Mouse (Mus musculus) small intestine, adult 2 months (tissue): ENCODE results near the gene Alpl. TPM values are rescaled to one million over a fixed set of nuclear protein-coding genes. Genes with fewer than 3 reads are reported as not detected.

Source experiments
- H3K27ac ChIP-seq: fragments of 200-500 bp; 2 replicates; pipeline ENCODE4 v1.5.1; 2012; ENCODE audit warnings: low read depth, low read length, control low read depth, inconsistent platforms; ENCODE audit not compliant: insufficient read depth
- H3K27me3 ChIP-seq: fragments of 200-500 bp; 2 replicates; pipeline ENCODE4 v1.6.1; 2012; ENCODE audit warnings: mild to moderate bottlenecking, moderate library complexity, low read length, inconsistent platforms; ENCODE audit not compliant: control insufficient read depth, insufficient read depth
- H3K36me3 ChIP-seq: fragments of 200-500 bp; 2 replicates; pipeline ENCODE4 v1.6.1; 2012; ENCODE audit warnings: mild to moderate bottlenecking, low read length, control low read depth, inconsistent platforms; ENCODE audit not compliant: control insufficient read depth, insufficient read depth
- H3K4me1 ChIP-seq: fragments of 200-500 bp; 2 replicates; pipeline ENCODE4 v1.6.1; 2012; ENCODE audit warnings: low read length, inconsistent platforms, mixed read lengths; ENCODE audit not compliant: control insufficient read depth, insufficient read depth, insufficient read length
- H3K4me3 ChIP-seq: fragments of 200-500 bp; 2 replicates; pipeline ENCODE4 v1.5.1; 2012; ENCODE audit warnings: low read depth, mild to moderate bottlenecking, control low read depth, inconsistent platforms, low read length, moderate library complexity
- CTCF ChIP-seq: fragments of 200-500 bp; IDR thresholded peaks from 2 replicates; pipeline ENCODE4 v1.5.1; 2012; ENCODE audit warnings: low read depth, mild to moderate bottlenecking, control low read depth, inconsistent platforms, low read length, moderate library complexity, mixed read lengths; ENCODE audit not compliant: insufficient replicate concordance, insufficient read length; ENCODE audit errors: extremely low read depth
- POLR2A ChIP-seq: fragments of 200-500 bp; IDR thresholded peaks from 2 replicates; pipeline ENCODE4 v1.6.1; 2012; ENCODE audit warnings: low read depth, mild to moderate bottlenecking, control low read depth, inconsistent platforms, low read length, moderate library complexity
- WGBS: fragments of 180-500 bp; shearing (Covaris S2); methylation state at CpG from one replicate; pipeline ENCODE4 v1.1.7; 2018; 5-methylcytosine and 5-hydroxymethylcytosine counted together
- polyA plus RNA-seq: library from polyadenylated mRNA; depleted of rRNA; stranded (reverse); fragments of >200 nt; gene quantifications from 2 replicates; pipeline ENCODE4 v1.2.3, GENCODE M21; 2012

Gene Alpl
- polyA plus RNA-seq, 1 experiment: 2.8 TPM

DNA sequence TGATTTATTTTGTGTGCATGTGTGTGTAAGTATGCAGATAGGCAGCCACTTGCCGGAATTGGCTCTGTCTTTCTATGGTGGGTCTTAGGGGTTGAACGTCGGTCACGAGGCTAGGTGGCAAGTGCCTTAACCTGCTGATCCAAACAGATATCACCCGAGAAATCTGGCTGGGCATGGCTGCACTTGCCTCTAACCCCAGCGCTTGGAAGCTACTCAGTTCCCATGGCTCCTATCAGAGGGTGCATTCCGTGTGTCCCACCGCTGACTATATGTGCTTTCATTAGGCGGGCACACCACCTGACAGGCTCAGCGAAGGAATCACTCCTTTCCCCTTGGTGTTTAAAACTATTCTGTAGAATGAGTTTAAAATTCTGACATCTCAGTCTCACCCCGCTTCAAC is 35.4 kb upstream of the Alpl start:
- Histone ChIP-seq H3K36me3 (no peaks in the 10 kb centered on the region), H3K27ac (no peak overlapping the region), H3K4me3 (no peak overlapping the region), H3K27me3 (peaks cover 9% of the 10 kb centered on the region; the same call in 1 of the 2 replicates), H3K4me1 (peaks cover 3% of the 10 kb centered on the region; the same call in 1 of the 2 replicates)
- TF ChIP-seq CTCF (no peak), POLR2A (no peak)
- 75% methylated on average over 11 of the region's 11 CpGs for WGBS

DNA sequence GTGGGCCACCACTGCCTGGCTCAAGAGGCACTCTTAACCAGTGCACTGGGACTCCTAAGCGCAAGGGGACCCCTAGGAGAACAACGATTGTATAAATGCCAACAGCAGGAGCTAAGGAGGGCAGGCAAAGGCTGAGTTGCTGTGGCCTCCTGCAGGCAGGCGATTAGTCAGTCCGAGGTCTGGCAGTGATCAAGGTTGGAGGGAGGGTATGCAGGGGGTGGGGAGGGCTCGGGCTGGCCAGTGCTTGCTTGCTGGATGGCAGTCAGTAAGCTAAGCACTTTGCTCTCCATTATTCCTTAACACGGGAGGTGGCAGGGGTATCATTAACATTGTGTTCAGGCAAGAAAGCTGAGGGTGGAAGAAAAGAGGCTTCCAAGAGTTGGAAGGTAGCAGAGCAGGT is 34.2 kb upstream of the Alpl start:
- 31% methylated on average over 6 of the region's 6 CpGs for WGBS
- H3K27ac ChIP-seq: no peak overlapping the region
- TF ChIP-seq POLR2A (no peak), CTCF (no peak)
- peaks cover 9% of the 10 kb centered on the region; the same call in 1 of the 2 replicates for H3K27me3 ChIP-seq
- H3K36me3 ChIP-seq: no peaks in the 10 kb centered on the region
- no peak overlapping the region for H3K4me3 ChIP-seq
- H3K4me1 ChIP-seq: no peaks in the 10 kb centered on the region

DNA sequence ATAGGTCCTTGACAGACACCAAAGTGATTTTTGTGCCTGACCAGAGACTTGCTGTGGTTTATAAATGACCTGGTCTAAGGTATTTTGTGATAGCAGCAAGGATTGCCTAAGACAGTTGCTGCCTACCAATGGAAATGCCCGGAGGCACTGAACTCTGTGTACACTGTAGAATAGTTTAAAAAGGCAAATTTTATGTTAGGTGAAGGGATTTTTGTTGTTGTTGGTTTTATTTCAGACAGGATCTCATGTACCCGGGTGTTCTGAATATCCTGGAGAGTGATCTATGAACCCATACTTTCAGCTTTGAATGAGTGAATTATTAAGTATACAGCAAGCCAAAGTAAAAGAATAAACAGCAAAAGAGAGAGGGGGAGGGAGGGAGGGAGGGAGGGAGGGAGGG is 28.7 kb upstream of the Alpl start:
- Histone ChIP-seq H3K4me1 (no peaks in the 10 kb centered on the region), H3K27me3 (peaks cover 5% of the 10 kb centered on the region; the same call in 1 of the 2 replicates), H3K27ac (no peak overlapping the region), H3K4me3 (no peak overlapping the region), H3K36me3 (no peaks in the 10 kb centered on the region)
- WGBS: 48% methylated on average over 2 of the region's 2 CpGs
- no peak for TF ChIP-seq POLR2A
- TF ChIP-seq CTCF: no peak

DNA sequence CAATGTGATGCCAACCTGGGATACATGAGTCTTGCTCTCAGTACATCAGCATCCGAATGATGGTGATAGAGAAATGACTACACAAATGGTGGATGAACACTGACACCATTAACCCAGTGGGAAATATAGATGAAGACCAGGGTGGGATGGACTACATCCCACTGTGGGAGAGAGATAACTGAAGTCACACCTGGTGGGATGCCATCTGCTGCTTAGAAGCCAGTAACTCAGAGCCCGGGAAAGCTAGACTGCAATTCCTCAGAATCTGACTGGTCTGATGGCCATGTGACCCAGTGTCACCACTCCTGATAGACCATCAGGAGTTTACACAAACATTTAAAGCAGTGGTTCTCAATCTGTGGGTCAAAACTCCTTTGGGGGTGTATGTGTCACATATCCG is 27.4 kb upstream of the Alpl start:
- H3K27ac ChIP-seq: no peak overlapping the region
- WGBS: 80% methylated on average over 3 of the region's 3 CpGs
- no peaks in the 10 kb centered on the region for H3K27me3 ChIP-seq
- TF ChIP-seq POLR2A (no peak), CTCF (no peak)
- no peaks in the 10 kb centered on the region for H3K36me3 ChIP-seq
- H3K4me1 ChIP-seq: no peaks in the 10 kb centered on the region
- H3K4me3 ChIP-seq: no peak overlapping the region

DNA sequence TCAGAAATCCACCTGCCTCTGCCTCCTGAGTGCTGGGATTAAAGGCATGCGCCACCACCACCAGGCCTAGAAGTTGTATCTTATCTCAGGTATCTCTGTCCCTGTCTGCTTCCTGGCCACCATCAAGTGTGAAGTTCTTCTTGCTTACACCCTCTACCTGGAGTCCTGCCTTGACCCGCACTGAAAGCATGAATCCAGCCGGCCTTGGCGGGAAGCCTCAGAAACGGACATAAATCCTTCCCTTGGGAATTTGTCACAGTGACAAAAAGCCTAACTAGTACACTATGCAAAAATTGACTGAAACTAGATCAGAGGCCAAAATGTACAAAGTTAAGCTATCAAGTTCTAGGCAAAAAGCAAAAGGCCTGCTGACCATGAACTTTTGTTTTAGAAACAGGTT is 26.4 kb upstream of the Alpl start:
- H3K4me3 ChIP-seq: no peak overlapping the region
- TF ChIP-seq CTCF: no peak
- TF ChIP-seq POLR2A: no peak
- WGBS: 93% methylated on average over 5 of the region's 5 CpGs
- H3K27me3 ChIP-seq: no peaks in the 10 kb centered on the region
- no peak overlapping the region for H3K27ac ChIP-seq
- H3K36me3 ChIP-seq: no peaks in the 10 kb centered on the region
- H3K4me1 ChIP-seq: no peaks in the 10 kb centered on the region

DNA sequence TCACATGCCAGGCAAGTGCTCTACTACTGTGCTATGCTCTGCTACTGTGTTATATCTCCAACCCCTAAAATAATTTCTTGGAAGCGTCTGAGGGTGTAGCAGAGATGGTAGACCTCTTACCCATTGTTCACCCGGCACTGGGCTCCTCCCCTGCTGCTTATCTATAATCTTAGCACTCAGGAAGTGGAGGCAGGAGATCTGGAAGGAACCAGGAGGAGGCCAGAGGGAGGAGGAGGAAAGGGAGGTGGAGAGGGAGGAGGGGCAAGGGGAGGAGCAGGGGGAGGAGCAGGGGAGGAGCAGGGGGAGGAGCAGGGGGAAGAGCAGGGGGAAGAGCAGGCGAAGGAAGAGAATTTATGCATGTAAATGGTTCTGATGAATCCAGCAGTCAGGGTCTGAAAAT is 24.5 kb upstream of the Alpl start:
- TF ChIP-seq CTCF (no peak), POLR2A (no peak)
- Histone ChIP-seq H3K4me1 (no peaks in the 10 kb centered on the region), H3K27me3 (no peaks in the 10 kb centered on the region), H3K27ac (no peak overlapping the region), H3K4me3 (no peak overlapping the region), H3K36me3 (no peaks in the 10 kb centered on the region)
- 24% methylated on average over 3 of the region's 3 CpGs for WGBS

DNA sequence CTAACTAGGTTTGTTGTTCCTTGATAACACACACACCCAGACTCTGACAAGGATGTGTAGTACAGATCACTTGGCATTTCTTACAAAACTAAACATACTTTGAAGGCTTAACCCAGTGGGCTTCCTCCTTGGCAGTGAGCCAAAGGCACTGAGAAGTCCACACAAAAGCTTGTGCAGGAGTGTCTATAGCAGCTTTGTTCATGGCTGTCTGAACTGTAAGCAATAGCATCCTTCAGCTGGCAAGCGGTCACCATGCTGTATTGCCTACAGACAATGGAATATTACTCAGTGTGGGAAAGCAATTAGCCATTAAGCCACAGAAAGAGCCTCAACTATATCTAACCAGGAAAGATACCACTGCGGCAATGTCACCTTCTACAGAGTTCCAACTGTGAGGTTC is 23.3 kb upstream of the Alpl start:
- TF ChIP-seq POLR2A: no peak
- TF ChIP-seq CTCF: no peak

DNA sequence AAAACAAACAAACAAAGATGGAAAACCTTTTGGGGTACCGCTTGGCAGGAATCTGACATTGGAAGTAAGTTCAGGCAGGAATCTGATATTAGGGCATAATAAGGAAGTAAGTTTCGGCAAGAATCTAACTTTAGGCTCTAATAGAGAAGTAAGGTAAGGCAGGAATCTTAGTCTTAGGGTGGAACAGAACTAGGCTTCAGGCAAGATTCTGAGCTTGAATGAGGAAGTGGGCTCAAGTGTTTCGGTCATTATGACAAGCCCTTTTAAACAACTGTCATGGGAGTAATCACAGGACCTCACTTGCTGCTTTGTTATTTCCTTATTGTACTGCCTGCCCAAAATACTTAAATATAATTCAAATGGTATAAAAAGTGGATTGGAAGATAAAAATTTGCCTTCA is 22.2 kb upstream of the Alpl start:
- no peak for TF ChIP-seq CTCF
- no peak for TF ChIP-seq POLR2A
- Histone ChIP-seq H3K27ac (no peak overlapping the region), H3K36me3 (no peaks in the 10 kb centered on the region), H3K27me3 (no peaks in the 10 kb centered on the region), H3K4me3 (no peak overlapping the region), H3K4me1 (no peaks in the 10 kb centered on the region)
- 27% methylated on average over 3 of the region's 3 CpGs for WGBS

More for the DNA sequence above, 23.3 kb upstream of the Alpl start:
- H3K4me3 ChIP-seq: no peak overlapping the region
- H3K27me3 ChIP-seq: no peaks in the 10 kb centered on the region
- H3K27ac ChIP-seq: no peak overlapping the region
- H3K4me1 ChIP-seq: no peaks in the 10 kb centered on the region
- H3K36me3 ChIP-seq: no peaks in the 10 kb centered on the region
- 59% methylated on average over 2 of the region's 2 CpGs for WGBS
